Mouse (Mus musculus) G1E (cell line): ENCODE data around the gene Hyal3.

Source experiments
- CTCF ChIP-seq: IDR thresholded peaks from 2 replicates; pipeline ENCODE4 v1.5.1; 2012; ENCODE audit warnings: low read depth, low read length, inconsistent platforms, mixed read lengths
- POLR2AphosphoS5 ChIP-seq: IDR thresholded peaks from 2 replicates; pipeline ENCODE4 v1.6.1; 2012; ENCODE audit warnings: low read depth, low read length, inconsistent platforms; ENCODE audit not compliant: insufficient replicate concordance

GRCm38 (mm10) chr9:107540420-107540819 lies 40.2 kb upstream of the Hyal3 start:
- TF ChIP-seq CTCF (no peak), POLR2AphosphoS5 (no peak)
